Mouse (Mus musculus) heart, postnatal 0 days (tissue): ENCODE results near the gene Itga11. TPM values are rescaled to one million over a fixed set of nuclear protein-coding genes. Genes with fewer than 3 reads are reported as not detected.

ENCODE experiments used
- ATAC-seq: fragments of 200-750 bp; cut with Nextera tagmentation; 2 replicates; pipeline ENCODE4 v1.8.0; 2017; ENCODE audit warnings: low read depth, moderate number of reproducible peaks, moderate library complexity; ENCODE audit not compliant: insufficient read depth
- DNase-seq: peaks from one replicate; pipeline ENCODE4 v3.0.0-alpha.2; 2016; ENCODE audit warnings: low spot score
- H3K27ac ChIP-seq: fragments of 300-500 bp; sonication (generic); 2 replicates; pipeline ENCODE4 v1.5.1; 2014; ENCODE audit warnings: low read depth, mild to moderate bottlenecking
- H3K27me3 ChIP-seq: fragments of 300-500 bp; sonication (generic); 2 replicates; pipeline ENCODE4 v1.6.1; 2014; ENCODE audit warnings: low read length, mixed read lengths; ENCODE audit not compliant: control insufficient read depth, insufficient read depth
- H3K36me3 ChIP-seq: fragments of 300-500 bp; sonication (generic); replicated peaks from 2 replicates; pipeline ENCODE4 v1.6.1; 2014; ENCODE audit warnings: low read length, mixed read lengths; ENCODE audit not compliant: control insufficient read depth, insufficient read depth
- H3K4me1 ChIP-seq: fragments of 300-500 bp; sonication (generic); 2 replicates; pipeline ENCODE4 v1.6.1; 2014; ENCODE audit warnings: antibody characterized with exemption; ENCODE audit not compliant: control insufficient read depth, insufficient read depth
- H3K4me2 ChIP-seq: fragments of 300-500 bp; sonication (generic); 2 replicates; pipeline ENCODE4 v1.6.1; 2014; ENCODE audit warnings: low read depth, mild to moderate bottlenecking, low read length, moderate library complexity
- H3K4me3 ChIP-seq: fragments of 300-500 bp; sonication (generic); 2 replicates; pipeline ENCODE4 v1.5.1; 2014; ENCODE audit warnings: low read depth, low read length
- H3K9ac ChIP-seq: fragments of 300-500 bp; sonication (generic); replicated peaks from 2 replicates; pipeline ENCODE4 v1.6.1; 2014; ENCODE audit warnings: low read depth, low read length, mixed read lengths
- H3K9me3 ChIP-seq: fragments of 300-500 bp; sonication (generic); replicated peaks from 2 replicates; pipeline ENCODE4 v1.6.1; 2016; ENCODE audit warnings: low read length; ENCODE audit not compliant: control insufficient read depth
- CTCF ChIP-seq: IDR thresholded peaks from 2 replicates; pipeline ENCODE4 v1.5.1; 2016; ENCODE audit warnings: antibody characterized with exemption, control low read depth, low read depth
- EP300 ChIP-seq: IDR thresholded peaks from 2 replicates; pipeline ENCODE4 v1.6.1; 2016; ENCODE audit warnings: antibody characterized with exemption, low read depth
- WGBS: fragments of 180-500 bp; shearing (Covaris S2); extraction: QIAGEN DNeasy Blood & Tissue Kit; methylation state at CpG from one replicate; pipeline ENCODE4 v1.1.7; 2014; 5-methylcytosine and 5-hydroxymethylcytosine counted together
- polyA plus RNA-seq: library from polyadenylated mRNA; unstranded; fragments of >200 nt; fragmentation: Nextera tagmentation; extraction: Ambion mirVana; gene quantifications from 2 replicates; pipeline ENCODE4 v1.2.1, GENCODE M21; 2015
- total RNA-seq: library from RNA; depleted of rRNA; stranded (reverse); fragments of >200 nt; gene quantifications from 2 replicates; pipeline ENCODE4 v1.2.3, GENCODE M21; 2014; ENCODE audit warnings: low replicate concordance

The Itga11 gene
- total and polyA plus RNA-seq, 2 experiments from 2014 or later = 0.07 to 0.65 TPM

DNA sequence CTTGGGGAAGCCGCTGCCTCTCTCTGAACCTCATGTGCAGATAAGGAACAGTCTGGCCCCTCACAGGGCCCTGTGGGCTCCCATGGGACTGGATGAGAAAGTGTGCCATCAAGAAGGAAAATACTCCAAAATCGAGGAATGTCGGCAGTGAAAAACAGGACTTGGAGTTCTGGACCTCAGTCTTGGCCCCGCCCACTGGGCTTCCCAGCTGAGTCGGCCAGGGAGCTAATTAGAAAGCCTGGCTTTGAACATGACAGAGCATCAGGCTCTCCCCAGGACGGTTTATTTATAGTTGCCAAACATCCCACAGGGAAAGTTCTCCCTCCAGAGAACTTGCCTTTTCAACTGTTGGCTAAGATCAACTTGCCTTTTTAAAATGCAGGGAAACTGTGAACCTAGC, 72.0 kb downstream of the Itga11 start:
- Histone ChIP-seq H3K4me3 (no peak overlapping the region), H3K4me1 (no peaks in the 10 kb centered on the region), H3K4me2 (no peak overlapping the region), H3K9me3 (no peaks in the 10 kb centered on the region), H3K36me3 (no peaks in the 10 kb centered on the region), H3K9ac (no peak overlapping the region), H3K27ac (no peak overlapping the region), H3K27me3 (no peaks in the 10 kb centered on the region)
- ATAC-seq = no peak
- WGBS = 33% methylated on average over 6 of the region's 6 CpGs
- no peak for DNase-seq
- TF ChIP-seq CTCF (no peak), EP300 (no peak)

DNA sequence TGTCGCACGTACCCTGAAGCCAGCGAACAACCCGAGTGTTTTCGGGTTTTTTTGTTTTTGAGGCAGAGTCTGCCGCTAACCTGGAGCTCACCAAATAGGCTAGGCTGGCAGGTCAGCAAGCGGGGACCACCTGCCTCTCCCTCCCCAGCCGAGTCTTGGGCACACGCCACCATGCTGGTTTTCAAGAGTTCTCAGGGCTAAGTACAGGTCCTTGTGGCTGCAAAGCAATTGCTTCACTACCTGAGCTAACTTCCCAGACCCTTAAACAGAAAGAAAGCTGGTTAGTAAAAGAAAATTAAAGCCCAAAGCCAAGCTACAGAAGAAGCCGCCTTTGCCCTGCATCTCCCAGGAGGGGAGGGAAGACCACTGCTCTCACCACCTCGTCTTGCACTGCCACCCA, 72.8 kb downstream of the Itga11 start:
- no peak for TF ChIP-seq EP300
- TF ChIP-seq CTCF = no peak
- no peak overlapping the region for H3K4me2 ChIP-seq
- no peaks in the 10 kb centered on the region for H3K4me1 ChIP-seq
- no peaks in the 10 kb centered on the region for H3K9me3 ChIP-seq
- no peaks in the 10 kb centered on the region for H3K27me3 ChIP-seq
- DNase-seq = no peak
- H3K4me3 ChIP-seq = no peak overlapping the region
- no peak overlapping the region for H3K27ac ChIP-seq
- H3K9ac ChIP-seq = no peak overlapping the region
- WGBS = 91% methylated on average over 11 of the region's 11 CpGs
- no peak for ATAC-seq
- H3K36me3 ChIP-seq = no peaks in the 10 kb centered on the region

DNA sequence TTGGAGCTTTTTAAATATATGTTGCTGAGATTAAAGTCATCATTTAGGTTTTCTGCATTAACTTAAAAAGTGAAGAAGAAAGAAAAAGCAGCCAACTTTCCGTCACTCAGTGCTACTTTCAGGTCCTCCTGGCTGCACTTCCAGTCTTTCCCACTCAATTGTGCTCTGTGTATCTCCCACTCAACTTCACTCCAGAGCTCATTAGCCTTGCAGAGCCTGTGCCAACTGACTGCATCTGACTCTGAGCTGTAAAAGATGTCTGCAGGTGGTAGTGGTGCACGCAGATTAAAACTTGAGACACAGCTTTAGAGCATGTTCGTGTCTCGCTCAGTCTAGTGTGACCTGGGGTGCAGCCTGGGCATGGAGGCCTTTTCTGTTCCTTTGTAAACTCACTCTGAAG, 80.7 kb downstream of the Itga11 start:
- ATAC-seq = no peak
- H3K9ac ChIP-seq = no peak overlapping the region
- 83% methylated on average over 4 of the region's 4 CpGs for whole genome bisulfite sequencing

DNA sequence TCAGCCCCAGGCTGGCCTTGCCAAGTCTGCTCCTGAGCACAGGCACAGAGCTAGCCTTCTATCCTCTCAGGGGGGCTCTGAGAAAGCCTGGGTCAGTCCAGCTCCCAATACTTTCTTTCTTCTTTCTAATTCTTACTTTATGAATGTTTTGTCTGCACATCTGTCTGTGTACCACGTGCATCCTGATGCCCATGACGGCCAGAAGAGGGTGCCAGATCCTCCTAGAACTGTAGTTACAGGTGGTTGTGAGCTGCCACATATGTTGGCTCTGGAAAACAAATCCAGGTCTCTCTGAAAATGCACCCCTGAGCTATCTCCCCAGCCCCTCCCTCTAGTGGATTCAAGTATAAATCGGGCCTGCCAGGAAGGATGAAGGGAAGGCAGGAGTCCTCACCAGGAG, 82.0 kb downstream of the Itga11 start:
- Histone ChIP-seq H3K27me3 (0 out of 2 replicates have a peak, but pooled peaks cover 6% of the 10 kb centered on the region), H3K9me3 (no peaks in the 10 kb centered on the region), H3K36me3 (no peaks in the 10 kb centered on the region), H3K4me3 (no peak overlapping the region), H3K27ac (no peak overlapping the region), H3K4me2 (no peak overlapping the region), H3K9ac (no peak overlapping the region), H3K4me1 (no peaks in the 10 kb centered on the region)
- no peak for DNase-seq
- no peak for ATAC-seq
- TF ChIP-seq CTCF (peak; percentile 22; the same call in 1 of the 2 replicates), EP300 (no peak)
- 53% methylated on average over 3 of the region's 3 CpGs for WGBS

More for the DNA sequence above, 80.7 kb downstream of the Itga11 start:
- no peak overlapping the region for H3K4me2 ChIP-seq
- no peaks in the 10 kb centered on the region for H3K36me3 ChIP-seq
- no peak for DNase-seq
- H3K27me3 ChIP-seq = 0 out of 2 replicates have a peak, but pooled peaks cover 3% of the 10 kb centered on the region
- H3K4me3 ChIP-seq = no peak overlapping the region
- H3K4me1 ChIP-seq = no peaks in the 10 kb centered on the region
- no peak overlapping the region for H3K27ac ChIP-seq
- no peaks in the 10 kb centered on the region for H3K9me3 ChIP-seq
- TF ChIP-seq EP300 (no peak), CTCF (no peak)

DNA sequence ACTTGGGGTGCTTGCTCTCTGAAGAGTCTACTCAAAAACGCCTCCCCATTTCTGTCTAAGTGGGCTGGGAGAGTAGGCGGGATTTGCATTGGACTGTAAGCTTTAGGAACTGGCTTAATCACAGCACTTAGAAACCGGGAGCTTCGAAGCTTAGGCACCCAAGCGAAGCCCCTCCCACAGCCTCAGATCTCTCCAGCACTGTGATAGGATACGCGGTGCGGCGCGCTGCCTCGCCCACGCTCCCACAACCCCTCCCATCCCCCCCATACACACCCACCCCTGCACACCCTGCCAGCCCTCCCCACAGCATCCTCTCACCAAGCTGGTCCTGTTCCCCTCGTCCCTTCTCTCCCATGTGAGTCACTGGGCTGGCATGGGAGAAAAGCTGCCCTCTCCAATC, 85.9 kb downstream of the Itga11 start:
- Histone ChIP-seq H3K27me3 (0 out of 2 replicates have a peak, but pooled peaks cover 6% of the 10 kb centered on the region), H3K36me3 (no peaks in the 10 kb centered on the region), H3K9me3 (no peaks in the 10 kb centered on the region), H3K4me1 (no peaks in the 10 kb centered on the region), H3K4me3 (no peak overlapping the region), H3K4me2 (peak overlapping the region; percentile 11; the same call in 1 of the 2 replicates), H3K9ac (no peak overlapping the region), H3K27ac (no peak overlapping the region)
- ATAC-seq (no peak), DNase-seq (no peak)
- WGBS = 7% methylated on average over 13 of the region's 13 CpGs
- TF ChIP-seq CTCF = no peak
- no peak for TF ChIP-seq EP300

DNA sequence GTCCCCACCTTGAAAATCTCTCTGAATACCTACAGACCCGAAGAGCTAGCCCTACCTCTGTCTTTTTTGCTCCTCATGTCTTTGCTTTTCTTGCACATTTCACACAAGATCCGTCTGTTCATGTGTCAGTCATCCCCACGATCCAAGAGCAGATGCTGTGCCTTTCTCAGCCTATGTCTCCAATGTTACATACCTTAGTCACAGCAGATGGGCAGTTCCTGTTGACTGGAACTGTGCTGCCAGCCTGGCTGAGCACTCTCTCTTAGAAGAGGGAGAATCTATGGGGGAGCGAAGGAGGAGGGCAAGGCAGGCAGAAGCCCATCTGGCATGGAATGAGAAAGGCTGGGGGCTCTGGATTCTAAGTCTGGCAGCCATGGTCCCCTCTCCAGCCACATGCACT, 87.7 kb downstream of the Itga11 start:
- ATAC-seq = no peak
- Histone ChIP-seq H3K27me3 (0 out of 2 replicates have a peak, but pooled peaks cover 6% of the 10 kb centered on the region), H3K36me3 (no peaks in the 10 kb centered on the region), H3K4me1 (no peaks in the 10 kb centered on the region), H3K4me2 (no peak overlapping the region), H3K4me3 (no peak overlapping the region), H3K27ac (no peak overlapping the region), H3K9ac (no peak overlapping the region), H3K9me3 (no peaks in the 10 kb centered on the region)
- WGBS = 56% methylated on average over 4 of the region's 4 CpGs
- DNase-seq = no peak
- TF ChIP-seq EP300 (no peak), CTCF (no peak)
